Comparison of ENCODE assay signal across 8 mouse cellular contexts in genomic region chr11:98741051-98741620, GRCm38 (mm10). TPM values are rescaled to one million over a fixed set of nuclear protein-coding genes. Genes with fewer than 3 reads are reported as not detected.
DNase-seq lines count a peak whose midpoint lies in the region; ATAC-seq and TF ChIP-seq lines count a peak whose summit lies in the region.

No protein-coding gene starts in this region.

- peak overlapping the region; percentile 91 to 98 for H3K27ac ChIP-seq in heart, embryonic 14.5 days (replicated peaks in 1 of 2; ENCODE audit: control insufficient read depth in 1 of 2, insufficient read depth in 1 of 2, low read depth in 2 of 2, low read length in 2 of 2)
- no peak overlapping the region for H3K27ac ChIP-seq in CH12.LX (ENCODE audit: insufficient read depth, low read depth)
- H3K27ac ChIP-seq in forebrain, embryonic 10.5 days, result peak overlapping the region; percentile 97
- H3K27ac ChIP-seq in liver, embryonic 13.5 days, result peak overlapping the region; percentile 95

- H3K4me2 ChIP-seq in heart, embryonic 14.5 days (ENCODE audit: low read length), result peak overlapping the region; percentile 73
- peak overlapping the region; percentile 99 for H3K4me2 ChIP-seq in CH12.LX (ENCODE audit: insufficient read depth, low read depth, poor library complexity, severe bottlenecking)
- H3K4me2 ChIP-seq in liver, embryonic 13.5 days, result peak overlapping the region; percentile 97

- H3K27me3 ChIP-seq in heart, embryonic 14.5 days (ENCODE audit: control insufficient read depth, insufficient read depth, low read length), result no peaks in the 10 kb centered on the region
- peaks cover 73% of the 10 kb centered on the region for H3K27me3 ChIP-seq in CH12.LX (replicated peaks)
- peaks cover 12% of the 10 kb centered on the region for H3K27me3 ChIP-seq in forebrain, embryonic 10.5 days (ENCODE audit: poor library complexity, severe bottlenecking)
- no peaks in the 10 kb centered on the region for H3K27me3 ChIP-seq in liver, embryonic 13.5 days

- no peak for TF ChIP-seq EP300 in CH12.LX (IDR thresholded peaks at IDR 0.05; ENCODE audit: low read length)

- in situ Hi-C loops in CH12.LX (cut with MboI; ENCODE audit: low pct_ligation_motif_present, low pct_unique_long_range_greater_than_20kb, low sequenced_read_pairs), result no loop called here

- no peak for TF ChIP-seq RAD21 in CH12.LX (IDR thresholded peaks at IDR 0.05; ENCODE audit: low read depth, low read length)

- H3K79me2 ChIP-seq in CH12.LX (replicated peaks; ENCODE audit: control insufficient read depth, extremely low read depth, insufficient read depth, poor library complexity, severe bottlenecking), result no peaks in the 10 kb centered on the region

- no peak for ATAC-seq in heart, embryonic 14.5 days (ENCODE audit: insufficient number of reproducible peaks, insufficient read depth, low FRiP score, low read depth)
- ATAC-seq in liver, embryonic 13.5 days (ENCODE audit: low read depth), result no peak

- TF ChIP-seq POLR2A in CH12.LX (IDR thresholded peaks at IDR 0.05; ENCODE audit: low read depth, low read length), result no peak

- H3K4me3 ChIP-seq in heart, embryonic 14.5 days (ENCODE audit: control insufficient read depth in 1 of 2, insufficient read depth in 1 of 2, low read depth in 1 of 2, low read length in 2 of 2), result peak overlapping the region; percentile 51 to 93
- H3K4me3 ChIP-seq in CH12.LX (replicated peaks in 1 of 3; ENCODE audit: low read depth in 2 of 3, low read length in 2 of 3, poor library complexity in 1 of 3), result peak overlapping the region; percentile 27 to 81 (median 62)
- peak overlapping the region; percentile 69 for H3K4me3 ChIP-seq in forebrain, embryonic 10.5 days
- peak overlapping the region; percentile 92 for H3K4me3 ChIP-seq in liver, embryonic 13.5 days (replicated peaks)

- no peak for DNase-seq in heart, adult 11 months
- no peak for DNase-seq in CH12.LX (ENCODE audit: extremely low read depth)
- no peak for DNase-seq in forebrain, embryonic 10.5 days (ENCODE audit: extremely low spot score, low spot score)
- DNase-seq in liver, embryonic 13.5 days, result no peak
- no peak for DNase-seq in urinary bladder, postnatal 36 days (ENCODE audit: low spot score in 2 of 2)
- DNase-seq in T-cell, adult 2 months (ENCODE audit: low spot score), result no peak
- DNase-seq in spleen, postnatal 4 days (ENCODE audit: low spot score in 2 of 2), result no peak

- H3K9ac ChIP-seq in heart, embryonic 14.5 days (ENCODE audit: low read length), result peak overlapping the region; percentile 98
- H3K9ac ChIP-seq in CH12.LX (ENCODE audit: insufficient read depth, low read depth), result peak overlapping the region; percentile 88
- peak overlapping the region; percentile 96 for H3K9ac ChIP-seq in liver, embryonic 13.5 days

- TF ChIP-seq CTCF in CH12.LX (conservative IDR thresholded peaks at IDR 0.05 in 1 of 2, IDR thresholded peaks at IDR 0.05 in 1 of 2; ENCODE audit: low read depth in 2 of 2, low read length in 2 of 2), result no peak

- dilution Hi-C loops in CH12.LX (cut with MboI; ENCODE audit: extremely low pct_ligation_motif_present, extremely low pct_unique_long_range_greater_than_20kb, low sequenced_read_pairs), result no loop called here

- under 1% methylated on average over 17 of the region's 17 CpGs for WGBS in heart, embryonic 14.5 days
- under 1% methylated on average over 17 of the region's 17 CpGs for WGBS in forebrain, embryonic 10.5 days
- 0% methylated on average over 17 of the region's 17 CpGs for WGBS in liver, embryonic 13.5 days (ENCODE audit: insufficient replicate concordance)

- 0 out of 2 replicates have a peak, but pooled peaks cover 3% of the 10 kb centered on the region for H3K36me3 ChIP-seq in heart, embryonic 14.5 days (ENCODE audit: control insufficient read depth, insufficient read depth, low read length)
- H3K36me3 ChIP-seq in CH12.LX (replicated peaks in 1 of 2; ENCODE audit: control insufficient read depth in 1 of 2, insufficient read depth in 1 of 2, low read length in 1 of 2), result no peaks in the 10 kb centered on the region
- H3K36me3 ChIP-seq in forebrain, embryonic 10.5 days (replicated peaks), result no peaks in the 10 kb centered on the region
- no peaks in the 10 kb centered on the region; the same call in 1 of the 2 replicates for H3K36me3 ChIP-seq in liver, embryonic 13.5 days

- peaks cover 32 to 54% of the 10 kb centered on the region in 2 experiments for H3K4me1 ChIP-seq in heart, embryonic 14.5 days (ENCODE audit: control insufficient read depth in 2 of 2, insufficient read depth in 2 of 2, low read length in 2 of 2)
- H3K4me1 ChIP-seq in CH12.LX (ENCODE audit: control insufficient read depth in 1 of 2, insufficient read depth in 2 of 2), result peaks cover 9 to 14% of the 10 kb centered on the region in 2 experiments
- peaks cover 81% of the 10 kb centered on the region for H3K4me1 ChIP-seq in forebrain, embryonic 10.5 days
- H3K4me1 ChIP-seq in liver, embryonic 13.5 days (replicated peaks), result peaks cover 78% of the 10 kb centered on the region

- H3K9me3 ChIP-seq in heart, embryonic 14.5 days (ENCODE audit: control insufficient read depth, low read length), result no peaks in the 10 kb centered on the region
- no peaks in the 10 kb centered on the region for H3K9me3 ChIP-seq in CH12.LX (replicated peaks; ENCODE audit: low read length)
- no peaks in the 10 kb centered on the region for H3K9me3 ChIP-seq in forebrain, embryonic 10.5 days
- H3K9me3 ChIP-seq in liver, embryonic 13.5 days (replicated peaks), result no peaks in the 10 kb centered on the region

TF ChIP-seq in CH12.LX, 34 proteins besides CTCF, POLR2A, EP300 and RAD21 (continues in another document):
- TF ChIP-seq NRF1 (IDR thresholded peaks at IDR 0.05; ENCODE audit: low read depth, low read length), result no peak
- TF ChIP-seq E2F4 (IDR thresholded peaks at IDR 0.05; ENCODE audit: insufficient replicate concordance, low read depth, low read length), result no peak
- no peak for TF ChIP-seq SIN3A (IDR thresholded peaks at IDR 0.05; ENCODE audit: low read length)
- no peak for TF ChIP-seq TCF12 (IDR thresholded peaks at IDR 0.05; ENCODE audit: low read depth, low read length)
- TF ChIP-seq MAFK (IDR thresholded peaks at IDR 0.05; ENCODE audit: insufficient replicate concordance, low read length), result no peak
- TF ChIP-seq USF1 (IDR thresholded peaks at IDR 0.05; ENCODE audit: low read depth, low read length), result no peak
- TF ChIP-seq IRF4 (IDR thresholded peaks at IDR 0.05; ENCODE audit: low read depth, low read length), result no peak
- TF ChIP-seq ELF1 (IDR thresholded peaks at IDR 0.05; ENCODE audit: low read depth, low read length), result no peak
- no peak for TF ChIP-seq CHD2 (IDR thresholded peaks at IDR 0.05; ENCODE audit: low read length)
- no peak for TF ChIP-seq JUN (IDR thresholded peaks at IDR 0.05; ENCODE audit: insufficient read depth, low read depth, low read length)
- TF ChIP-seq ZKSCAN1 (IDR thresholded peaks at IDR 0.05; ENCODE audit: borderline replicate concordance, low read depth, low read length), result no peak
- TF ChIP-seq CHD1 (IDR thresholded peaks at IDR 0.05; ENCODE audit: low read depth, low read length), result no peak
- TF ChIP-seq MAX (IDR thresholded peaks at IDR 0.05; ENCODE audit: low read length), result no peak
- TF ChIP-seq ZC3H11A (IDR thresholded peaks at IDR 0.05; ENCODE audit: low read depth, low read length), result no peak
- TF ChIP-seq ZNF384 (IDR thresholded peaks at IDR 0.05; ENCODE audit: low read depth, low read length), result no peak
- no peak for TF ChIP-seq USF2 (conservative IDR thresholded peaks at IDR 0.05; ENCODE audit: low read depth, low read length)
- TF ChIP-seq ETS1 (conservative IDR thresholded peaks at IDR 0.05; ENCODE audit: low read depth, low read length), result no peak

RNA-seq across cellular contexts. Expression of gene Thra, which starts 0.7 kb away (rescaled TPM):
- 45.3 and 55.6 TPM in 2 replicates for polyA plus RNA-seq in heart, embryonic 14.5 days (2014; fragmentation: Nextera tagmentation; extraction: Ambion mirVana)
- total RNA-seq in CH12.LX (2012; rRNA removed) (2.5 and 3.9 TPM in 2 replicates), CH12.LX (2014; rRNA removed) (0.81 and 1.1 TPM in 2 replicates)
- polyA plus RNA-seq in CH12.LX (2012; ENCODE audit: insufficient read length, low read depth), result 3.8 and 4.3 TPM in 2 replicates
- polyA plus RNA-seq in forebrain, embryonic 10.5 days (2016; fragmentation: Nextera tagmentation; extraction: Ambion mirVana), result 9.5 and 10.9 TPM in 2 replicates
- polyA plus RNA-seq in liver, embryonic 13.5 days (2015; fragmentation: Nextera tagmentation; extraction: Ambion mirVana), result 8.8 and 9.8 TPM in 2 replicates

RNA-seq across cellular contexts. Expression of gene Med24, which starts 11.9 kb away (rescaled TPM):
- 28.5 and 31.0 TPM in 2 replicates for polyA plus RNA-seq in heart, embryonic 14.5 days (2014; fragmentation: Nextera tagmentation; extraction: Ambion mirVana)
- total RNA-seq in CH12.LX (2012; rRNA removed) (47.7 and 48.6 TPM in 2 replicates), CH12.LX (2014; rRNA removed) (26.5 and 30.9 TPM in 2 replicates)
- polyA plus RNA-seq in CH12.LX (2012; ENCODE audit: insufficient read length, low read depth), result 64.2 and 78.8 TPM in 2 replicates
- 69.7 and 77.3 TPM in 2 replicates for polyA plus RNA-seq in forebrain, embryonic 10.5 days (2016; fragmentation: Nextera tagmentation; extraction: Ambion mirVana)
- polyA plus RNA-seq in liver, embryonic 13.5 days (2015; fragmentation: Nextera tagmentation; extraction: Ambion mirVana), result 27.6 and 36.0 TPM in 2 replicates

RNA-seq across cellular contexts. Expression of gene Nr1d1, which starts 34.0 kb away (rescaled TPM):
- polyA plus RNA-seq in heart, embryonic 14.5 days (2014; fragmentation: Nextera tagmentation; extraction: Ambion mirVana), result 6.0 and 6.4 TPM in 2 replicates
- total RNA-seq in CH12.LX (2012; rRNA removed), result 0.21 and 0.25 TPM in 2 replicates
- total RNA-seq in CH12.LX (2014; rRNA removed), result 0.17 and 0.39 TPM in 2 replicates
- 0.95 and 1.4 TPM in 2 replicates for polyA plus RNA-seq in CH12.LX (2012; ENCODE audit: insufficient read length, low read depth)
- 1.5 TPM in 2 replicates for polyA plus RNA-seq in forebrain, embryonic 10.5 days (2016; fragmentation: Nextera tagmentation; extraction: Ambion mirVana)
- 0.59 and 1.0 TPM in 2 replicates for polyA plus RNA-seq in liver, embryonic 13.5 days (2015; fragmentation: Nextera tagmentation; extraction: Ambion mirVana)

RNA-seq across cellular contexts. Expression of gene Csf3, which starts 40.1 kb away (rescaled TPM):
- polyA plus RNA-seq in heart, embryonic 14.5 days (2014; fragmentation: Nextera tagmentation; extraction: Ambion mirVana), result not detected in 2 replicates
- total RNA-seq in CH12.LX (2012; rRNA removed) (not detected in 2 replicates), CH12.LX (2014; rRNA removed) (not detected in 2 replicates)
- 0.21 and 0.29 TPM in 2 replicates for polyA plus RNA-seq in CH12.LX (2012; ENCODE audit: insufficient read length, low read depth)
- polyA plus RNA-seq in forebrain, embryonic 10.5 days (2016; fragmentation: Nextera tagmentation; extraction: Ambion mirVana), result not detected in 2 replicates
- polyA plus RNA-seq in liver, embryonic 13.5 days (2015; fragmentation: Nextera tagmentation; extraction: Ambion mirVana), result not detected in 2 replicates

RNA-seq across cellular contexts. Expression of gene Msl1, which starts 54.2 kb away (rescaled TPM):
- 13.3 and 15.3 TPM in 2 replicates for polyA plus RNA-seq in heart, embryonic 14.5 days (2014; fragmentation: Nextera tagmentation; extraction: Ambion mirVana)
- total RNA-seq in CH12.LX (2012; rRNA removed), result 27.3 and 30.7 TPM in 2 replicates
- total RNA-seq in CH12.LX (2014; rRNA removed), result 25.9 and 26.4 TPM in 2 replicates
- 57.1 and 58.1 TPM in 2 replicates for polyA plus RNA-seq in CH12.LX (2012; ENCODE audit: insufficient read length, low read depth)
- 22.9 and 24.1 TPM in 2 replicates for polyA plus RNA-seq in forebrain, embryonic 10.5 days (2016; fragmentation: Nextera tagmentation; extraction: Ambion mirVana)
- 6.8 and 6.9 TPM in 2 replicates for polyA plus RNA-seq in liver, embryonic 13.5 days (2015; fragmentation: Nextera tagmentation; extraction: Ambion mirVana)
